In genomic region chr7:89182943-89183342, GRCm38 (mm10) we compare ENCODE assay signal across 13 mouse cellular contexts.
"Had no signal": no experiment of that assay in that cellular context is flagged by ENCODE, and none has a peak within 500 bp of the region (broad histone marks: within the 10 kb centered on the region; RNA-seq: fewer than 3 reads in every experiment).

No protein-coding gene starts in this region.

- H3K4me3 ChIP-seq: left cerebral cortex, adult 2 months; liver, embryonic 13.5 days; myocyte; neural tube, embryonic 15.5 days had no signal

- H3K36me3 ChIP-seq: liver, embryonic 13.5 days; neural tube, embryonic 15.5 days had no signal

- H3K4me2 ChIP-seq: liver, embryonic 13.5 days; neural tube, embryonic 15.5 days had no signal

- DNase-seq: kidney, adult 2 months; kidney, postnatal 14 days; liver; liver, embryonic 13.5 days; liver, postnatal 0 days; lung, postnatal 36 days; midbrain, embryonic 14.5 days; right cerebral cortex, adult 18-20 months; right cerebral cortex, postnatal 25 days; thymus, postnatal 36 days had no signal

- H3K27ac ChIP-seq: left cerebral cortex, adult 2 months; liver, embryonic 13.5 days; neural tube, embryonic 15.5 days had no signal

- H3K9me3 ChIP-seq: liver, embryonic 13.5 days; neural tube, embryonic 15.5 days had no signal

- H3K27me3 ChIP-seq: liver, embryonic 13.5 days; neural tube, embryonic 15.5 days had no signal

- H3K9ac ChIP-seq: liver, embryonic 13.5 days; liver, postnatal 0 days; neural tube, embryonic 15.5 days had no signal

- ATAC-seq: liver, postnatal 0 days had no signal

- H3K4me1 ChIP-seq: liver, embryonic 13.5 days; neural tube, embryonic 15.5 days had no signal
